Mouse (Mus musculus): ENCODE measurements around the gene Srrm3. TPM values are rescaled to one million over a fixed set of nuclear protein-coding genes. Genes with fewer than 3 reads are reported as not detected.
A peak's percentile ranks its signal among the peaks of the same experiment; 100 is the strongest.

Srrm3 gene
- polyA plus RNA-seq, 1 experiment from 2014 or later = 2.6 TPM

GRCm38 (mm10) chr5:135807263-135807637, 560 bp downstream of the Srrm3 start:
- WGBS = 44% methylated on average over 3 of the region's 3 CpGs

GRCm38 (mm10) chr5:135812991-135813390, 6.3 kb downstream of the Srrm3 start:
- H3K4me2 ChIP-seq (ENCODE audit: low read depth, low read length) = no peak overlapping the region
- 69% methylated on average over 5 of the region's 5 CpGs for WGBS
- ATAC-seq = no peak

More at GRCm38 (mm10) chr5:135807263-135807637, 560 bp downstream of the Srrm3 start:
- Histone ChIP-seq H3K27me3 (replicated peaks; ENCODE audit: control insufficient read depth, insufficient read depth, low read length) (0 out of 2 replicates have a peak, but pooled peaks cover 2% of the 10 kb centered on the region), H3K9me3 (ENCODE audit: control insufficient read depth, low read length) (no peaks in the 10 kb centered on the region), H3K36me3 (ENCODE audit: control insufficient read depth, insufficient read depth, low read length) (no peaks in the 10 kb centered on the region), H3K9ac (ENCODE audit: low read depth, low read length) (no peak overlapping the region), H3K4me3 (ENCODE audit: low read length) (no peak overlapping the region), H3K27ac (ENCODE audit: low read length) (no peak overlapping the region), H3K4me2 (ENCODE audit: low read depth, low read length) (no peak overlapping the region), H3K4me1 (ENCODE audit: control insufficient read depth, insufficient read depth, low read length) (no peaks in the 10 kb centered on the region)
- no peak for ATAC-seq

GRCm38 (mm10) chr5:135818491-135818890, 11.8 kb downstream of the Srrm3 start:
- WGBS = 38% methylated on average over 7 of the region's 7 CpGs
- no peak for ATAC-seq

More at GRCm38 (mm10) chr5:135812991-135813390, 6.3 kb downstream of the Srrm3 start:
- H3K27me3 ChIP-seq (replicated peaks; ENCODE audit: control insufficient read depth, insufficient read depth, low read length) = no peaks in the 10 kb centered on the region
- H3K9me3 ChIP-seq (ENCODE audit: control insufficient read depth, low read length) = no peaks in the 10 kb centered on the region
- no peaks in the 10 kb centered on the region for H3K36me3 ChIP-seq (ENCODE audit: control insufficient read depth, insufficient read depth, low read length)
- no peak overlapping the region for H3K9ac ChIP-seq (ENCODE audit: low read depth, low read length)
- H3K27ac ChIP-seq (ENCODE audit: low read length) = no peak overlapping the region
- no peaks in the 10 kb centered on the region for H3K4me1 ChIP-seq (ENCODE audit: control insufficient read depth, insufficient read depth, low read length)
- no peak overlapping the region for H3K4me3 ChIP-seq (ENCODE audit: low read length)

GRCm38 (mm10) chr5:135822316-135822944, 15.7 kb downstream of the Srrm3 start:
- Histone ChIP-seq H3K27ac (ENCODE audit: low read length) (no peak overlapping the region), H3K4me2 (ENCODE audit: low read depth, low read length) (no peak overlapping the region), H3K9ac (ENCODE audit: low read depth, low read length) (no peak overlapping the region), H3K4me1 (ENCODE audit: control insufficient read depth, insufficient read depth, low read length) (no peaks in the 10 kb centered on the region), H3K4me3 (ENCODE audit: low read length) (no peak overlapping the region), H3K9me3 (ENCODE audit: control insufficient read depth, low read length) (no peaks in the 10 kb centered on the region), H3K27me3 (replicated peaks; ENCODE audit: control insufficient read depth, insufficient read depth, low read length) (no peaks in the 10 kb centered on the region; the same call in none of the 2 replicates), H3K36me3 (ENCODE audit: control insufficient read depth, insufficient read depth, low read length) (no peaks in the 10 kb centered on the region)
- ATAC-seq = no peak
- WGBS = 21% methylated on average over 7 of the region's 7 CpGs

More at GRCm38 (mm10) chr5:135818491-135818890, 11.8 kb downstream of the Srrm3 start:
- no peaks in the 10 kb centered on the region for H3K9me3 ChIP-seq (ENCODE audit: control insufficient read depth, low read length)
- H3K27me3 ChIP-seq (replicated peaks; ENCODE audit: control insufficient read depth, insufficient read depth, low read length) = no peaks in the 10 kb centered on the region; the same call in 1 of the 2 replicates
- no peak overlapping the region for H3K4me3 ChIP-seq (ENCODE audit: low read length)
- no peaks in the 10 kb centered on the region for H3K4me1 ChIP-seq (ENCODE audit: control insufficient read depth, insufficient read depth, low read length)
- H3K9ac ChIP-seq (ENCODE audit: low read depth, low read length) = no peak overlapping the region
- H3K4me2 ChIP-seq (ENCODE audit: low read depth, low read length) = no peak overlapping the region
- H3K27ac ChIP-seq (ENCODE audit: low read length) = no peak overlapping the region
- H3K36me3 ChIP-seq (ENCODE audit: control insufficient read depth, insufficient read depth, low read length) = no peaks in the 10 kb centered on the region

DNA sequence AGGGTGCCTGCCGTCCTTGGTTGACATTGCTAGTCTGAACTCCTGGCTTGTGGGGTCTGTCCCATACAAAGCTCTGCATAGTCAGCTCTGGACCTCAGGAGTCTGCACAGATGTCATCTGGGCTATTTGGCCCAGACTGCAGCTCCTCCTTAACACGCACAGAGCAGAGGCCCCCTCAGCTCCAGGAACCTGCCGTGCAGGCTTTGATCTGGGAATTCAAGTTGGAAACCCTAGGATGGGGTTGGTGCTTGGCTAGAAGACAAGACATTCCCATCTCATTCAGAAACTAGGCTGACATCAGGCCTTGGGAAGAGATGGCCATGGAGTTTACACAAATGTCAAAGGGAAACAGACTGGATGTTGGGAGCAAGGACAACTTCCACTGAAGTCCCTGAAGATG, 17.8 kb downstream of the Srrm3 start:
- WGBS = 47% methylated on average over 3 of the region's 3 CpGs
- Histone ChIP-seq H3K9ac (ENCODE audit: low read depth, low read length) (no peak overlapping the region), H3K36me3 (ENCODE audit: control insufficient read depth, insufficient read depth, low read length) (no peaks in the 10 kb centered on the region), H3K4me1 (ENCODE audit: control insufficient read depth, insufficient read depth, low read length) (no peaks in the 10 kb centered on the region), H3K4me2 (ENCODE audit: low read depth, low read length) (no peak overlapping the region), H3K4me3 (ENCODE audit: low read length) (no peak overlapping the region), H3K9me3 (ENCODE audit: control insufficient read depth, low read length) (no peaks in the 10 kb centered on the region), H3K27me3 (replicated peaks; ENCODE audit: control insufficient read depth, insufficient read depth, low read length) (no peaks in the 10 kb centered on the region; the same call in none of the 2 replicates), H3K27ac (ENCODE audit: low read length) (no peak overlapping the region)
- ATAC-seq = no peak

- ATAC-seq = no peak
- Histone ChIP-seq H3K4me3 (ENCODE audit: low read length) (no peak overlapping the region), H3K4me1 (ENCODE audit: control insufficient read depth, insufficient read depth, low read length) (no peaks in the 10 kb centered on the region), H3K4me2 (ENCODE audit: low read depth, low read length) (no peak overlapping the region), H3K9me3 (ENCODE audit: control insufficient read depth, low read length) (no peaks in the 10 kb centered on the region), H3K36me3 (ENCODE audit: control insufficient read depth, insufficient read depth, low read length) (no peaks in the 10 kb centered on the region), H3K27ac (ENCODE audit: low read length) (no peak overlapping the region), H3K27me3 (replicated peaks; ENCODE audit: control insufficient read depth, insufficient read depth, low read length) (no peaks in the 10 kb centered on the region; the same call in 1 of the 2 replicates), H3K9ac (ENCODE audit: low read depth, low read length) (no peak overlapping the region)
- WGBS = 41% methylated on average over 6 of the region's 6 CpGs
Measured at GRCm38 (mm10) chr5:135826225-135826624, 19.5 kb downstream of the Srrm3 start.

- 73% methylated on average over 8 of the region's 8 CpGs for WGBS
- Histone ChIP-seq H3K4me2 (ENCODE audit: low read depth, low read length) (no peak overlapping the region), H3K4me1 (ENCODE audit: control insufficient read depth, insufficient read depth, low read length) (no peaks in the 10 kb centered on the region), H3K36me3 (ENCODE audit: control insufficient read depth, insufficient read depth, low read length) (no peaks in the 10 kb centered on the region), H3K4me3 (ENCODE audit: low read length) (no peak overlapping the region), H3K27me3 (replicated peaks; ENCODE audit: control insufficient read depth, insufficient read depth, low read length) (no peaks in the 10 kb centered on the region; the same call in 1 of the 2 replicates), H3K27ac (ENCODE audit: low read length) (no peak overlapping the region), H3K9ac (ENCODE audit: low read depth, low read length) (no peak overlapping the region), H3K9me3 (ENCODE audit: control insufficient read depth, low read length) (no peaks in the 10 kb centered on the region)
- no peak for ATAC-seq
Measured at GRCm38 (mm10) chr5:135829381-135829780, 22.7 kb downstream of the Srrm3 start.

- Histone ChIP-seq H3K4me2 (ENCODE audit: low read depth, low read length) (no peak overlapping the region), H3K9me3 (ENCODE audit: control insufficient read depth, low read length) (no peaks in the 10 kb centered on the region)
- no peak for ATAC-seq
Measured at GRCm38 (mm10) chr5:135832729-135833128, 26.0 kb downstream of the Srrm3 start.

GRCm38 (mm10) chr5:135834769-135835491, 28.2 kb downstream of the Srrm3 start:
- H3K9ac ChIP-seq (ENCODE audit: low read depth, low read length) = peak overlapping the region; percentile 43; the same call in 1 of the 2 replicates
- 2% methylated on average over 47 of the region's 47 CpGs for WGBS
- H3K27ac ChIP-seq (ENCODE audit: low read length) = no peak overlapping the region
- no peaks in the 10 kb centered on the region for H3K36me3 ChIP-seq (ENCODE audit: control insufficient read depth, insufficient read depth, low read length)
- peak overlapping the region; percentile 93 for H3K4me2 ChIP-seq (ENCODE audit: low read depth, low read length)
- H3K4me1 ChIP-seq (ENCODE audit: control insufficient read depth, insufficient read depth, low read length) = peaks cover 12% of the 10 kb centered on the region
- H3K27me3 ChIP-seq (replicated peaks; ENCODE audit: control insufficient read depth, insufficient read depth, low read length) = peaks cover 4% of the 10 kb centered on the region
- peak overlapping the region; percentile 53 for H3K4me3 ChIP-seq (ENCODE audit: low read length)
- peak; percentile 97 for ATAC-seq
- H3K9me3 ChIP-seq (ENCODE audit: control insufficient read depth, low read length) = no peaks in the 10 kb centered on the region

More at GRCm38 (mm10) chr5:135832729-135833128, 26.0 kb downstream of the Srrm3 start:
- no peak overlapping the region for H3K4me3 ChIP-seq (ENCODE audit: low read length)
- H3K27ac ChIP-seq (ENCODE audit: low read length) = no peak overlapping the region
- 26% methylated on average over 4 of the region's 4 CpGs for WGBS
- H3K4me1 ChIP-seq (ENCODE audit: control insufficient read depth, insufficient read depth, low read length) = peaks cover 12% of the 10 kb centered on the region
- no peak overlapping the region for H3K9ac ChIP-seq (ENCODE audit: low read depth, low read length)
- no peaks in the 10 kb centered on the region for H3K36me3 ChIP-seq (ENCODE audit: control insufficient read depth, insufficient read depth, low read length)
- H3K27me3 ChIP-seq (replicated peaks; ENCODE audit: control insufficient read depth, insufficient read depth, low read length) = peaks cover 4% of the 10 kb centered on the region

Measured in intestine, embryonic 16.5 days (tissue).